Mouse (Mus musculus) right cerebral cortex, adult 18-20 months (tissue): ENCODE measurements around the gene Aldh16a1.
"Not testable (repeated sequence)": the region's sequence is repeated elsewhere in the genome, so short reads cannot be mapped to it uniquely, and the experiment has no call there.

Source experiments
- DNase-seq: peaks from one replicate; pipeline ENCODE4 v3.0.0; 2022; ENCODE audit warnings: mixed read lengths

The Aldh16a1 gene

GRCm38 (mm10) chr7:45178550-45178949 lies 24.2 kb upstream of the Aldh16a1 start:
- DNase-seq, result no peak

GRCm38 (mm10) chr7:45176356-45176755 lies 22.0 kb upstream of the Aldh16a1 start:
- no peak for DNase-seq

- DNase-seq, result no peak
These were observed 21.5 kb upstream of the Aldh16a1 start for GRCm38 (mm10) chr7:45175929-45176328.

- DNase-seq, result no peak
These were observed 21.0 kb upstream of the Aldh16a1 start for GRCm38 (mm10) chr7:45175398-45175797.

GRCm38 (mm10) chr7:45174567-45175280 lies 20.3 kb upstream of the Aldh16a1 start:
- no peak for DNase-seq

GRCm38 (mm10) chr7:45173772-45174171 lies 19.4 kb upstream of the Aldh16a1 start:
- DNase-seq, result not testable (repeated sequence)

- no peak for DNase-seq
These were observed 18.6 kb upstream of the Aldh16a1 start for GRCm38 (mm10) chr7:45172974-45173373.

- peak; percentile 65 for DNase-seq
These were observed 15.1 kb upstream of the Aldh16a1 start for GRCm38 (mm10) chr7:45169495-45169894.

GRCm38 (mm10) chr7:45168656-45169055 lies 14.3 kb upstream of the Aldh16a1 start:
- DNase-seq, result no peak

- peak; percentile 73 for DNase-seq
These were observed 13.5 kb upstream of the Aldh16a1 start for GRCm38 (mm10) chr7:45167761-45168445.

GRCm38 (mm10) chr7:45166950-45167401 lies 12.6 kb upstream of the Aldh16a1 start:
- DNase-seq, result peak; percentile 73

GRCm38 (mm10) chr7:45165701-45166100 lies 11.3 kb upstream of the Aldh16a1 start:
- DNase-seq, result no peak

GRCm38 (mm10) chr7:45164833-45165232 lies 10.4 kb upstream of the Aldh16a1 start:
- DNase-seq, result peak; percentile 32

GRCm38 (mm10) chr7:45163735-45164490 lies 9.5 kb upstream of the Aldh16a1 start, which contains the start of gene Slc17a7:
Gene Slc17a7 (plus strand): TSS chr7:45163949.
- peak; percentile 67 for DNase-seq

- DNase-seq, result no peak
These were observed 8.7 kb upstream of the Aldh16a1 start for GRCm38 (mm10) chr7:45162996-45163615.

- no peak for DNase-seq
These were observed 8.2 kb upstream of the Aldh16a1 start for GRCm38 (mm10) chr7:45162551-45162950.

- peak; percentile 94 for DNase-seq
These were observed 7.5 kb upstream of the Aldh16a1 start for GRCm38 (mm10) chr7:45161612-45162473.

- no peak for DNase-seq
These were observed 6.5 kb upstream of the Aldh16a1 start for GRCm38 (mm10) chr7:45160866-45161265.

- no peak for DNase-seq
These were observed 6.0 kb upstream of the Aldh16a1 start for GRCm38 (mm10) chr7:45160316-45160800.

- DNase-seq, result no peak
These were observed 4.6 kb upstream of the Aldh16a1 start for GRCm38 (mm10) chr7:45158991-45159390.

GRCm38 (mm10) chr7:45157459-45157858 lies 3.1 kb upstream of the Aldh16a1 start:
- DNase-seq, result peak; percentile 75

- no peak for DNase-seq
These were observed 1.8 kb upstream of the Aldh16a1 start for GRCm38 (mm10) chr7:45156206-45156605.
